Mouse (Mus musculus): Measurements from ENCODE around the gene Lrpprc. TPM values are rescaled to one million over a fixed set of nuclear protein-coding genes. Genes with fewer than 3 reads are reported as not detected.

Gene Lrpprc
- polyA plus RNA-seq, 1 experiment, result 40.3 TPM

DNA sequence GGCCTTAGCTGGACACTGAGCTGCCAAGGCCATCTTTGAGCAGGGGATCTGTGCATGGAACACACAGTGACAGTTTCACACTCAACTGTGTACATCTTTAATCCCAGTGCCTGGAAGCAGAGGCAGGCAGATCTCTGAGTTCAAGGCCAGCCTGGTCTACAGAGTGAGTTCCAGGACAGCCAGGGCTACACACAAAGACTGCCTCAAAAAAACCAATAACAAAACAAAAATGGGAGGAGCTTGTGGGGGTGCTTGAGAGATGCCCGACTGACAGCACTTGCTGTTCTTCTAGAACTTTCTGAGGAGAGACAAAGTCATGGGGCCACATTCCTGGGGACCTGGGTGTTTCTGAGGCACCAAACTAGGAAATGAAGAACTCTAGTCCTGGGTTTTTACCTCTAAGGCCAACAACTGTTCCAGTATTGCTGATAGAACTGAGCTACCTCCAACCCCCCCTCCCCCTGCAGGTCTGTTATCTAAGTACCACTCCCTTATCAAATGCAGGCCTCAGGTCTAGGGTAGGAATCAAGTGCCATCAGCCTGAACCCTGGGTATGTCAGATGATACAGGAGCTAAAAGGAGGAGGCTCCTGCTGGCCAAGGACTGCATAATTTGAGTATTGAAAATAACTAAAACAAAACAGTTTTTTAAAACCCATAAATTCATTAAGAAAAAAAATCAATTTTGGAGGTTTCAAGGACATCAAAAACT lies 62.2 kb downstream of the Lrpprc start:
- Histone ChIP-seq H3K27ac (ENCODE audit: insufficient read depth, low read length) (no peak overlapping the region), H3K4me1 (ENCODE audit: control insufficient read depth, insufficient read depth, low read length) (no peaks in the 10 kb centered on the region), H3K4me3 (replicated peaks; ENCODE audit: insufficient read depth, low read depth, low read length) (no peak overlapping the region), H3K27me3 (ENCODE audit: control insufficient read depth, insufficient read depth, low read length) (no peaks in the 10 kb centered on the region)
- WGBS, result 73% methylated on average over 1 of the region's 1 CpGs
- no peak for TF ChIP-seq POLR2A (IDR thresholded peaks at IDR 0.05; ENCODE audit: borderline replicate concordance, insufficient read depth, low read length)
- TF ChIP-seq CTCF (IDR thresholded peaks at IDR 0.05; ENCODE audit: borderline replicate concordance, insufficient read depth, low read depth, low read length), result no peak
- no peak for DNase-seq

DNA sequence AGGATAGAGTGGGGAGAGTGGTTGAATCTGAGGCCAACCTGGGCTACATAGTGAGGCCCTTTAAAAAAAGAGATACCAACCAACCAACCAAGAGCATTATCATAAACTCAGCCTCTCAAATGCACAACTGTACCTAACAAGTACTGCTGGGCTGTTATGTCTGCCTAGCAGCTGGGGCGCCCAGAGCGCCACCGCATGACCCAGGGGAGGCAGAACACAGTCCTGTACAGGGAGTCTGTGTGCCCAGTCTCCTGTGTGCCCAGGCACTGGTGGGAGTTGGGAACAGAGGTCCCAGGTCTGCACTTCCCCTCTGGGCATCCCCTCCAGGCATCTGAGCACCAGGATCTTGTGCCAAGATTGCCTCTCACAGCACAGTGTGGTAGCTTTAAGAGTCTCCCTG lies 65.4 kb downstream of the Lrpprc start:
- Histone ChIP-seq H3K4me3 (replicated peaks; ENCODE audit: insufficient read depth, low read depth, low read length) (no peak overlapping the region), H3K27ac (ENCODE audit: insufficient read depth, low read length) (no peak overlapping the region), H3K4me1 (ENCODE audit: control insufficient read depth, insufficient read depth, low read length) (no peaks in the 10 kb centered on the region), H3K27me3 (ENCODE audit: control insufficient read depth, insufficient read depth, low read length) (no peaks in the 10 kb centered on the region)
- DNase-seq, result no peak
- WGBS, result 97% methylated on average over 3 of the region's 3 CpGs
- no peak for TF ChIP-seq CTCF (IDR thresholded peaks at IDR 0.05; ENCODE audit: borderline replicate concordance, insufficient read depth, low read depth, low read length)
- TF ChIP-seq POLR2A (IDR thresholded peaks at IDR 0.05; ENCODE audit: borderline replicate concordance, insufficient read depth, low read length), result no peak

DNA sequence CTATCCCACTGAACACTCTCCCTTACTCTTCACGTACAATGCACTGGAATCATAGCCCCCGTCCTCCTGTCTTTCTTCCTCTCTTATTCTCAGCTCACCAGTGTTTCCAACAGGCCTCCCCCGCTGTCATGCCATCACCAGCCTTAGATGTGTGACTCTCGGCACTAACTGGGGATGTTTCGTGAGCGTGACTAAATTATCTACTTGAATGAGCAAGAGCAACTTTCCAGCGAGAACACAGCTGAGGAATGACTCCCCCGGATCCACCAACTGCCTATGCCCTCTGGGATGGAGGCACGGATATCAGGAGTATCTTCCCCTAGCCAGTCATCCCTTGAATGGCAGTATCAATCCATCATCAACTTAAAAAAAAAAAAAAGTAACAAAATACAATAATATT lies 66.6 kb downstream of the Lrpprc start:
- H3K4me3 ChIP-seq (replicated peaks; ENCODE audit: insufficient read depth, low read depth, low read length), result no peak overlapping the region
- H3K27ac ChIP-seq (ENCODE audit: insufficient read depth, low read length), result no peak overlapping the region
- 26% methylated on average over 9 of the region's 9 CpGs for WGBS
- no peaks in the 10 kb centered on the region for H3K27me3 ChIP-seq (ENCODE audit: control insufficient read depth, insufficient read depth, low read length)
- no peaks in the 10 kb centered on the region for H3K4me1 ChIP-seq (ENCODE audit: control insufficient read depth, insufficient read depth, low read length)
- TF ChIP-seq CTCF (IDR thresholded peaks at IDR 0.05; ENCODE audit: borderline replicate concordance, insufficient read depth, low read depth, low read length) (no peak), POLR2A (IDR thresholded peaks at IDR 0.05; ENCODE audit: borderline replicate concordance, insufficient read depth, low read length) (no peak)
- no peak for DNase-seq

DNA sequence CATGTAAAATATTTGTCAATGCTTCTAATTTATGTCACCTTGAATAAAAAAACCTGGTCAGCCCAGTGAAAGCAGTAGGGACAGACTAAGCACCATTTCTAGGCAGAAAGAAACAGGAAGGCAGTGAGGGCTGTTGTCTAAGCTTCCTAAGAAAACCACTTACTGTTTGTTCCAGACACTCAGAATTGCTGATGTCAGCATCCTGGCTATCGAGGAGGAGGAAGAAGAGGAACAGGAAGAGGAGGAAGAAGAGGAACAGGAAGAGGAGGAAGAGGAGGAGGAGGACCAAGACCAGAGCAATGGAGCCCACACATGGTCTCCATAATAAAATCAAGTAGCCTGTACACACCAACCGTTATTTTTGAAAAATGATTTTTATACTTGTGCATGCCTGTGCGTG lies 71.5 kb downstream of the Lrpprc start:
- TF ChIP-seq CTCF (IDR thresholded peaks at IDR 0.05; ENCODE audit: borderline replicate concordance, insufficient read depth, low read depth, low read length) (no peak), POLR2A (IDR thresholded peaks at IDR 0.05; ENCODE audit: borderline replicate concordance, insufficient read depth, low read length) (no peak)
- no peak for DNase-seq
- Histone ChIP-seq H3K27me3 (ENCODE audit: control insufficient read depth, insufficient read depth, low read length) (no peaks in the 10 kb centered on the region), H3K4me3 (replicated peaks; ENCODE audit: insufficient read depth, low read depth, low read length) (no peak overlapping the region), H3K27ac (ENCODE audit: insufficient read depth, low read length) (no peak overlapping the region), H3K4me1 (ENCODE audit: control insufficient read depth, insufficient read depth, low read length) (no peaks in the 10 kb centered on the region)
- WGBS, result 86% methylated on average over 3 of the region's 3 CpGs

DNA sequence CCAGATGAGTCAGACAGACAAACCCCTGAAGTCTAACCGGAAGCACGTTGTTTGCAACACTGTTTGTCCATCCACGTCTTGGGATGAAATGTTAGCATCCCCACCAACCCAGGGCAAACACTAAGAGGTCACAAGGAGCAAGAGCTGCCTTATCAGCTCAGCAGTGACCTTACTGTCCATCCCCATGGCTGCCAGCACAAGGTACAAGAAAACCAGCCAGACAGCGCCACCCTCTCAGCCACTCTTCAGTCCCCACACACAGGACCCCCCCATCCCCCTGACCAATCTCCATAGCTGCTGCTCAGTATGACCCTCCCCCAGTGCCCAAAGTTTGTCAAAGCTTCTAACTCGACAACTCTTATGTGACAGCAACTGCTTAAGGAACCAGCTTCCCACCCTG lies 73.2 kb downstream of the Lrpprc start:
- no peaks in the 10 kb centered on the region for H3K27me3 ChIP-seq (ENCODE audit: control insufficient read depth, insufficient read depth, low read length)
- no peaks in the 10 kb centered on the region for H3K4me1 ChIP-seq (ENCODE audit: control insufficient read depth, insufficient read depth, low read length)
- no peak for TF ChIP-seq CTCF (IDR thresholded peaks at IDR 0.05; ENCODE audit: borderline replicate concordance, insufficient read depth, low read depth, low read length)
- TF ChIP-seq POLR2A (IDR thresholded peaks at IDR 0.05; ENCODE audit: borderline replicate concordance, insufficient read depth, low read length), result no peak
- H3K4me3 ChIP-seq (replicated peaks; ENCODE audit: insufficient read depth, low read depth, low read length), result no peak overlapping the region
- WGBS, result 91% methylated on average over 5 of the region's 5 CpGs
- DNase-seq, result no peak
- H3K27ac ChIP-seq (ENCODE audit: insufficient read depth, low read length), result no peak overlapping the region

DNA sequence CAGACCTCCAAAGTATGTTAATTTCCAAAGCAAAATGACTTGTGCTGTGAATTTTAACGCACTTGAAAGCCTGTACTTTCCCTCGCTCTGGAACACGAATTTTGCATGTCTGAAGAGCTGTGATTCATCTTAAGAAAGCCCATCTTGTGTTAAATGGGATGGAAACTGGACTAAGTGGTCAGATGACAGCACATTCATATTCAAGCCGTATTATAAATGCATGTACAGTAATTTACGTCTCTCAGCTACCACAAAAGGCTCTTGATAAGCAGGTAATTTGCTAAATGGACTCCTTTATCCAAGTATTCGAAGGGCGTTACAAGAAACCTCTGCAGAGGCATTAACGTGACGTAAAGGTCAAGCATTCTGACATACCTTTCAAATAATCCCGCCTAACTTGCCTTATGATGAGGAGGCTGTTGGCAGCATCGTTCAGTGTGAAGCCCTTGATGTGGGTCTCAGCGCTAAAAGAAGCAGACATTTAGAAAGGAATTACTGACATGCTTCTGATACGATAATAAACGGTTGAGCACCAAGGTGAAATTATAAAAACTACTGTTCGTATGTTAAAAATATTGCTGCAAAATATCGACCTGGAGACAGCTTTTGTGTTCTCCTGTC lies 74.2 kb downstream of the Lrpprc start:
- no peak for DNase-seq
- no peak overlapping the region for H3K27ac ChIP-seq (ENCODE audit: insufficient read depth, low read length)
- no peaks in the 10 kb centered on the region for H3K4me1 ChIP-seq (ENCODE audit: control insufficient read depth, insufficient read depth, low read length)
- TF ChIP-seq CTCF (IDR thresholded peaks at IDR 0.05; ENCODE audit: borderline replicate concordance, insufficient read depth, low read depth, low read length), result no peak
- TF ChIP-seq POLR2A (IDR thresholded peaks at IDR 0.05; ENCODE audit: borderline replicate concordance, insufficient read depth, low read length), result no peak
- WGBS, result 59% methylated on average over 16 of the region's 16 CpGs
- H3K27me3 ChIP-seq (ENCODE audit: control insufficient read depth, insufficient read depth, low read length), result no peaks in the 10 kb centered on the region
- H3K4me3 ChIP-seq (replicated peaks; ENCODE audit: insufficient read depth, low read depth, low read length), result no peak overlapping the region

DNA sequence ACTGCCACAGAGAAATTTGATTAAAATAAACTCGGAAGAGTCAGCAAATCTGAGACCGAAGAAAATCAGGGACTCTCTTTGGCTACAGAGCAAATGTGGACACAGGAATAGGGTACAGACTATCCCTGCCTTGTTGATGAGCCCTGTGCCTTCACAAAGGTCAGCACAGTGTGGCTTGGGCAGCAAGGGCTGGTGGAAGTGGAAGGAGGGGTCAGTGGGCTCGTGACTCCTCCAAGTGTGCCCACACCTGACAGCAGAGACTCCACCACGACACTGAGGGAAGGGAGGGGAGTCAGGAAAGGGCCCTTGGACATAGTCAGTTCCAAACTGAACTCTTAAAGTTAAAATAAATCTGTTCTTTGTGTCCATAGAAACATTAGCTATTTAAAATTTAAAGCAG lies 75.7 kb downstream of the Lrpprc start:
- H3K27ac ChIP-seq (ENCODE audit: insufficient read depth, low read length), result no peak overlapping the region
- 74% methylated on average over 4 of the region's 4 CpGs for WGBS
- TF ChIP-seq POLR2A (IDR thresholded peaks at IDR 0.05; ENCODE audit: borderline replicate concordance, insufficient read depth, low read length), result no peak
- no peak for TF ChIP-seq CTCF (IDR thresholded peaks at IDR 0.05; ENCODE audit: borderline replicate concordance, insufficient read depth, low read depth, low read length)

DNA sequence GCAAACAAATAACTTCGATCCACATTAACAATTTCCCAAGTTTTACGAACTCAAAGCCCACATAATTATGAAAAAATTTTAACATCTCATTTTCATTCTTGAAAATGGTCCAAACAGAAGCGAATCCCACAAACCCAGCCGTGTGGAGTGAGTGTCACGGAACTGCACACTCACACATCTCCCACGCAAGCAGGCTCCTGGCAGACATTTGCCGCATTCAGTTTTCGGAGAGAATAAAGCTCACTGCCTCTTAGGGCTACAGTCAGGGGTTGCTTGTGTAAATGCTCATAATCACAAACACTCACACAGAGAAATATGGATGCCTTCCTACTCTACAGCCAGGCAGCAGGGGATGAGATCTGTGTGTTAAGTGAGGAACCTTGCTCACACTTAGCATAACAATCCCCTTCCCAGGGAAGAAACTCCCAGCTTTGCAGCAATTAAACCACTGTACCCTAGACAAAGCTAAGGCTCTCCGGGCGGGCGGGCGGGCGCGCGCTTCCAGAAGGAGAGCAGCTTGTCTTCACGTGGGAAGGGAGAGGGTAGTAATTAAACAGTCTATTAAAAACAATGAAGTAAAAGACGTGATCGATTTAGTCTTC lies 76.9 kb downstream of the Lrpprc start:
- no peaks in the 10 kb centered on the region for H3K27me3 ChIP-seq (ENCODE audit: control insufficient read depth, insufficient read depth, low read length)
- DNase-seq, result no peak
- TF ChIP-seq POLR2A (IDR thresholded peaks at IDR 0.05; ENCODE audit: borderline replicate concordance, insufficient read depth, low read length), result no peak
- no peak for TF ChIP-seq CTCF (IDR thresholded peaks at IDR 0.05; ENCODE audit: borderline replicate concordance, insufficient read depth, low read depth, low read length)
- no peak overlapping the region for H3K4me3 ChIP-seq (replicated peaks; ENCODE audit: insufficient read depth, low read depth, low read length)
- no peaks in the 10 kb centered on the region for H3K4me1 ChIP-seq (ENCODE audit: control insufficient read depth, insufficient read depth, low read length)
- H3K27ac ChIP-seq (ENCODE audit: insufficient read depth, low read length), result no peak overlapping the region
- 72% methylated on average over 18 of the region's 18 CpGs for WGBS

More for the DNA sequence above, 75.7 kb downstream of the Lrpprc start:
- no peaks in the 10 kb centered on the region for H3K4me1 ChIP-seq (ENCODE audit: control insufficient read depth, insufficient read depth, low read length)
- H3K27me3 ChIP-seq (ENCODE audit: control insufficient read depth, insufficient read depth, low read length), result no peaks in the 10 kb centered on the region
- DNase-seq, result no peak
- no peak overlapping the region for H3K4me3 ChIP-seq (replicated peaks; ENCODE audit: insufficient read depth, low read depth, low read length)

Data from cerebellum, adult 2 months (tissue).